Mouse (Mus musculus) midbrain, embryonic 12.5 days (tissue): Measurements from ENCODE around the gene Mllt3. TPM values are rescaled to one million over a fixed set of nuclear protein-coding genes. Genes with fewer than 3 reads are reported as not detected.

Experiments
- ATAC-seq: fragments of 200-750 bp; cut with Nextera tagmentation; 2 replicates; pipeline ENCODE4 v1.8.0; 2017; ENCODE audit warnings: low read depth, moderate TSS enrichment, moderate library complexity; ENCODE audit not compliant: low FRiP score
- H3K27ac ChIP-seq: fragments of 300-500 bp; sonication (generic); replicated peaks from 2 replicates; pipeline ENCODE4 v1.5.1; 2016; ENCODE audit warnings: mild to moderate bottlenecking
- H3K27me3 ChIP-seq: fragments of 300-500 bp; sonication (generic); 2 replicates; pipeline ENCODE4 v1.6.1; 2016; ENCODE audit warnings: mild to moderate bottlenecking
- H3K36me3 ChIP-seq: fragments of 300-500 bp; sonication (generic); 2 replicates; pipeline ENCODE4 v1.6.1; 2016
- H3K4me1 ChIP-seq: fragments of 300-500 bp; sonication (generic); 2 replicates; pipeline ENCODE4 v1.6.1; 2016
- H3K4me2 ChIP-seq: fragments of 300-500 bp; sonication (generic); replicated peaks from 2 replicates; pipeline ENCODE4 v1.6.1; 2016; ENCODE audit warnings: mild to moderate bottlenecking, moderate library complexity
- H3K4me3 ChIP-seq: fragments of 300-500 bp; sonication (generic); 2 replicates; pipeline ENCODE4 v1.5.1; 2016; ENCODE audit warnings: mild to moderate bottlenecking
- H3K9ac ChIP-seq: fragments of 300-500 bp; sonication (generic); replicated peaks from 2 replicates; pipeline ENCODE4 v1.6.1; 2016; ENCODE audit warnings: mild to moderate bottlenecking, moderate library complexity
- H3K9me3 ChIP-seq: fragments of 300-500 bp; sonication (generic); 2 replicates; pipeline ENCODE4 v1.6.1; 2016; ENCODE audit warnings: mild to moderate bottlenecking
- WGBS: fragments of 180-500 bp; shearing (Covaris S2); methylation state at CpG from one replicate; pipeline ENCODE4 v1.1.7; 2016; 5-methylcytosine and 5-hydroxymethylcytosine counted together
- polyA plus RNA-seq: library from polyadenylated mRNA; unstranded; fragments of >200 nt; fragmentation: Nextera tagmentation; extraction: Ambion mirVana; gene quantifications from 2 replicates; pipeline ENCODE4 v1.2.1, GENCODE M21; 2016

Mllt3 gene
- 80.2 and 99.9 TPM in 2 replicates for polyA plus RNA-seq

DNA sequence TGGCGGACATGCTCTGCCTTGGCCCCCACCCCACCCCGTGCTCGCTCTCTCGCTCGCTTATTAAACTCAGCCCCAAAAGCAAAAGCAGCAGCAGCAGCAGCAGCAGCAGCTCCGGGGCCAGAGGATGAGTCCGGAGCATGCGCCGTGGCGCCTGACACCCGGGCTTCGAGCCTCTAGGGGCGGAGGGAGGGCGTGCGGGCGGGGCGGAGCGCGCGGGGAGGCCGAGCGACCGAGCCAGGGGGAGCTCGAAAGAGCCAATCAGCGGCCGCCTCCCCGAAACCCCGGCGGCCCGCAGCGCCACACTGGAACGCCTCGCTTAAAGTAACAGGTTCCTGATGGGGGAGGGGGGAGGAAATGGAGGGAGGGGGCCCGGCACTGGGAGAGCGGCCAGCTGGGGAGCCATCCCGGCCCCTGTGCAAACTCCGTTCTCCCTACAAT, at the start of gene Mllt3:
TSS of gene Mllt3 (minus strand) at position 149 of the 438 bp plus-strand sequence.
- peak; percentile 92 for ATAC-seq
- Histone ChIP-seq H3K4me1 (peaks cover 29% of the 10 kb centered on the region), H3K27ac (peak within 1 kb of the TSS; percentile 99), H3K4me2 (peak within 1 kb of the TSS; percentile 67), H3K36me3 (no peaks in the 10 kb centered on the region), H3K9ac (peak within 1 kb of the TSS; percentile 94), H3K4me3 (peak within 1 kb of the TSS; percentile 88), H3K9me3 (no peaks in the 10 kb centered on the region), H3K27me3 (peaks cover 16% of the 10 kb centered on the region)
- under 1% methylated on average over 34 of the region's 37 CpGs for WGBS

DNA sequence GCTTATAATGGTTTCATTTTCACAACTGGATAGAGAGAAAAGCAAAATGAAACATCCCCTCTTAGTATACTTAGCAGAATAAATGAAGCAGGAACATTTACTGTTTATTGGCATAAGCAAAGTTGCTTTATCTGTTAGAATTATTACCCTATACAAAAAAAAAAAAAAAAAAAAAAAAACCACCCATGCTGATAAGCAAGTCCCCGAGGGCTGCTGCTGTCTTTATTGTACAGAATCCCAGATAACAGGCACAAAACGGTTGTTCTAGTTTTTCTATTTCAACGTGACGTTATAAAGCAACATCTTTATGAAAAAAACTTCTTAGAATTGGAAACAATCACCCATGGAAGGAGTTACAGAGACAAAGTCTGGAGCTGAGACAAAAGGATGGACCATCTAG, 49.2 kb upstream of the Mllt3 start:
- WGBS = 91% methylated on average over 4 of the region's 4 CpGs
- Histone ChIP-seq H3K4me1 (no peaks in the 10 kb centered on the region), H3K4me2 (no peak overlapping the region), H3K27ac (no peak overlapping the region), H3K9ac (no peak overlapping the region), H3K4me3 (no peak overlapping the region), H3K36me3 (no peaks in the 10 kb centered on the region), H3K27me3 (no peaks in the 10 kb centered on the region), H3K9me3 (no peaks in the 10 kb centered on the region)
- no peak for ATAC-seq

DNA sequence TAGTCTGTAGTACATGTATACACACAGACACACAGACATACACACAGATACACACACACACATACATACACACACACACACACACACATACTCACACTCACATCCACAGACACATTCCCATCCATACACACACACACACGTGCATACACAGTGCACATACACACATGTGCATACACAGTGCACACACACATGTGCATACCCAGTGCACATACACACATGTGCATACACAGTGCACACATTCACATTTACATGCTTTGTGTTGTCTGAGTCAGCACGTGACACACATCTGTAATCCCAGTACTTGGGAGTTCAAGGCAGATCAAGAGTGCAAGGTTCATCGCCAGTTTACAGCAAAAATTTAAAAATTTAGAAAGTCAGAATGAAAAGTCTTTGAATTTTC, 48.7 kb upstream of the Mllt3 start:
- 94% methylated on average over 3 of the region's 3 CpGs for WGBS
- H3K27ac ChIP-seq = no peak overlapping the region
- H3K9me3 ChIP-seq = no peaks in the 10 kb centered on the region
- H3K9ac ChIP-seq = no peak overlapping the region
- no peak overlapping the region for H3K4me3 ChIP-seq
- H3K27me3 ChIP-seq = no peaks in the 10 kb centered on the region
- no peak for ATAC-seq
- no peaks in the 10 kb centered on the region for H3K36me3 ChIP-seq
- H3K4me1 ChIP-seq = no peaks in the 10 kb centered on the region
- H3K4me2 ChIP-seq = no peak overlapping the region

DNA sequence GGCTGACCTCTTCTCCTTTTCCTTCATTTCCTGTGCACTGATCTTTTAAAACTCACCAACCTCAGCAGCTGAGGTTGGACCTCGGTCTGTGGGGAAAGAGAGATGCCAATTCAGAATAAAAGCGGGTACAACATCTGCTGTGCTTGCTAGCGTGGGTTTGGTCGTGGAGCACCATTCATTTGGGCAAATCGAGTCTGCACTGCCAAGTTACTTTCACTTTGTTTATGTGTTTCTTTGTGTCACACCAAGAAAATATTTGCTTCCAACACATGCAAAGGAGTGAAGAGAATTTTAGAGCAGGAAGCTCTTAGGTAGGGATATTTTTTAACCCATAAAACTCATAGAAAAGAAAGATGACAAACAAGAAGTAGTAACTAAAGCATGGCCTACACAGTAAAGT, 48.3 kb upstream of the Mllt3 start:
- Histone ChIP-seq H3K9ac (no peak overlapping the region), H3K4me2 (no peak overlapping the region), H3K36me3 (no peaks in the 10 kb centered on the region), H3K4me1 (no peaks in the 10 kb centered on the region), H3K9me3 (no peaks in the 10 kb centered on the region), H3K4me3 (no peak overlapping the region), H3K27ac (no peak overlapping the region), H3K27me3 (no peaks in the 10 kb centered on the region)
- ATAC-seq = no peak
- WGBS = 81% methylated on average over 5 of the region's 5 CpGs

DNA sequence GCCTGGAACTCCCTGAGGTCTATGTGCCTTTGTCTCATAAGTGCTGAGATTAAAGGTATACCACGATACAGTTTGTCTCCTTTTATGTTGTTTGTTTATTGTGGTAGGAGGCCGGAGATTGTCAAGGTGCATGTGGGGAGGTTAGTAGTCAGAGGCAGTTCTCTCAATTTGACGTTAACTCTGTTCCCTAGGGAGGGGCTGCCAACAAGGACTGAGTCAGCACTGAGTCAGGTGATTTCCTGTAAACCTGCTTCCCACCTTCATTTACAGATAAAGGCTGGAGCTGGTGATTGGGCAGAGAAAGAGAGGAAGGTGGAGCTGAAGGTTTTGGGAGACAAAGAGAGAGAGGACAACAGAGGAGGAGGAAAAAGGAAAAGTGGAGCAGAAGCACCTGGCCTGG, 45.8 kb upstream of the Mllt3 start:
- no peak for ATAC-seq
- no peak overlapping the region for H3K27ac ChIP-seq
- no peaks in the 10 kb centered on the region for H3K36me3 ChIP-seq
- H3K4me2 ChIP-seq = no peak overlapping the region
- no peaks in the 10 kb centered on the region for H3K9me3 ChIP-seq
- H3K27me3 ChIP-seq = no peaks in the 10 kb centered on the region
- no peak overlapping the region for H3K4me3 ChIP-seq
- no peaks in the 10 kb centered on the region for H3K4me1 ChIP-seq
- no peak overlapping the region for H3K9ac ChIP-seq
- 77% methylated on average over 3 of the region's 3 CpGs for WGBS

DNA sequence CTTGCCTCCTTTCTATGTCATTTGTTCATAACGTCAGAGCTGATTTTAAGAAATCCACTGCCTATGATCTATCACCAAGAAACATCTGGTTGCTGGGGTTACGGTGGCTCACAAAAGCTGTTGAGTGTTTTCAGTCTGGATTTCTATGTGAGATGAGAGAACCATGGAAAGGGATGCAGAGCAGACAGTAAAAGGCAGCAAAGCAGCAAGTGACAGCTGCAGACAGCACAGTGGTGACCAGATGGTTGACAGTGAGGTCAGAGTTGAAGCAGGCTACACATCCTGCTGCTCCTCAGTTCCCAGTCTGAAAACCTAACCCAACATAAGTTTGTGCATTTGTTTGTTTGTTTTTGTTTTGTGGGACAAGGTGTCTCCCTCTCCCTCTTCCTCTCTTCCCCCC, 42.2 kb upstream of the Mllt3 start:
- Histone ChIP-seq H3K27ac (no peak overlapping the region), H3K4me2 (no peak overlapping the region), H3K4me1 (no peaks in the 10 kb centered on the region), H3K27me3 (no peaks in the 10 kb centered on the region), H3K4me3 (no peak overlapping the region), H3K9ac (no peak overlapping the region), H3K36me3 (no peaks in the 10 kb centered on the region), H3K9me3 (no peaks in the 10 kb centered on the region)
- ATAC-seq = no peak
- WGBS = 80% methylated on average over 2 of the region's 2 CpGs

DNA sequence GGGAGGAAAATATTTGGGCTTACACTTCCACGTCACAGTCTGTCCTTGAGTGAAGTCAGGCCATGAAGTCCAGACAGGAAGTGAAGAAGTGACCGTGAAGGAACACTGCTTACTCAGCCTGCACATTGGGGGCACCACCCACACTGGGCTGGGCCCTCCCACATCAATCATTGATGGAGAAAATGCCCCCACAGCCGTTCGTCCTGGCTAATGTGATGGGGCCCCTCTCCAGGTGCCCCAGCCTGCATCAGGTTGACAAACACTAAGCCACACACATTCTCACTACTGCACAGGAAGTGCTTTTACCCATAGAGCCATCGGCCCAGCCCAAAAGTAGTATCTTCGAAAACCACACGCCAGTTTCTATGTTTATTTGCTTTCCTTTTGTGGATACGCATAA, 13.1 kb upstream of the Mllt3 start:
- 81% methylated on average over 8 of the region's 8 CpGs for WGBS
- Histone ChIP-seq H3K9me3 (0 out of 2 replicates have a peak, but pooled peaks cover 2% of the 10 kb centered on the region), H3K4me3 (no peak overlapping the region), H3K27me3 (no peaks in the 10 kb centered on the region), H3K36me3 (no peaks in the 10 kb centered on the region), H3K4me1 (no peaks in the 10 kb centered on the region), H3K9ac (no peak overlapping the region), H3K4me2 (no peak overlapping the region), H3K27ac (no peak overlapping the region)
- ATAC-seq = no peak

DNA sequence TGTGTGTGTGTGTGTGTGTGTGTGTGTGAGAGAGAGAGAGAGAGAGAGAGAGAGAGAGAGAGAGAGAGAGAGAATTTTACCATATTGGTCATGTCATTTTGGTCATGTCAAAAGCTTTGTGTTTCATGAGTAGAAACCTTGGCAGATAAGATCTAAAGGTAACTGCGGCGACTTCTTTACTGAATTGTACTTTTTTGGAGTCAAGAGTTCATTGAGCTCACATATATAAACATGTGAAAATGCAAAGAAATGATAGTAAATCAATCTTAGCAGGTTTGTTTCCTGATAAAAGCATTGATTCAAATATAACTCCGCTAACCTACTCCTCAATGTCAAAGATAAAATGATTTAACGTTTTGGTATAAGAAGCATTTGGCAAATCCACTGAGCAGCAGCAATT, 12.0 kb upstream of the Mllt3 start:
- Histone ChIP-seq H3K27me3 (no peaks in the 10 kb centered on the region), H3K9ac (no peak overlapping the region), H3K4me3 (no peak overlapping the region), H3K36me3 (no peaks in the 10 kb centered on the region), H3K4me1 (no peaks in the 10 kb centered on the region), H3K27ac (no peak overlapping the region), H3K9me3 (0 out of 2 replicates have a peak, but pooled peaks cover 2% of the 10 kb centered on the region), H3K4me2 (no peak overlapping the region)
- 89% methylated on average over 4 of the region's 4 CpGs for WGBS
- no peak for ATAC-seq

DNA sequence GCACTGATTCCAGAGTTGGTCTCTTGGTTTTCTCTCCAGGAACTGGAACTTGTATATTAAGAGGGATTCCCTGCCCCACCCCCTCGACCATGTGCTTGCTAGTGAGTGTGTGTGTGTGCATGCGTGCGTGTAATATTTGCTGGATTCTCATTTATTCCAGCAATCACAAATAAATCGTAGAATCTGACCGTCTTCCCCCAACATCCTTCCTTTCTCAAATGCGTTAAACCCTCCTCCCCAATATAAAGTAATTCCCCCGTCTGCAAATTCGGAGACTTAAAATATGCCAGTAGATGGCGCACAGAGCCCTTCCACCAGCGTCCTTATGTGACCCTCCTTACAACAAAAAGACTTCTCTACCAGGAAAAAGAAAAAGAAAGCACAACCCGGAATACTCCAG, 2.2 kb upstream of the Mllt3 start:
- WGBS = under 1% methylated on average over 11 of the region's 11 CpGs
- peaks cover 18% of the 10 kb centered on the region for H3K4me1 ChIP-seq
- H3K27ac ChIP-seq = no peak overlapping the region
- no peaks in the 10 kb centered on the region for H3K9me3 ChIP-seq
- no peak overlapping the region for H3K9ac ChIP-seq
- H3K4me3 ChIP-seq = peak overlapping the region; percentile 15; the same call in 1 of the 2 replicates
- peak overlapping the region; percentile 44 for H3K4me2 ChIP-seq
- H3K36me3 ChIP-seq = no peaks in the 10 kb centered on the region
- no peak for ATAC-seq
- H3K27me3 ChIP-seq = peaks cover 16% of the 10 kb centered on the region

DNA sequence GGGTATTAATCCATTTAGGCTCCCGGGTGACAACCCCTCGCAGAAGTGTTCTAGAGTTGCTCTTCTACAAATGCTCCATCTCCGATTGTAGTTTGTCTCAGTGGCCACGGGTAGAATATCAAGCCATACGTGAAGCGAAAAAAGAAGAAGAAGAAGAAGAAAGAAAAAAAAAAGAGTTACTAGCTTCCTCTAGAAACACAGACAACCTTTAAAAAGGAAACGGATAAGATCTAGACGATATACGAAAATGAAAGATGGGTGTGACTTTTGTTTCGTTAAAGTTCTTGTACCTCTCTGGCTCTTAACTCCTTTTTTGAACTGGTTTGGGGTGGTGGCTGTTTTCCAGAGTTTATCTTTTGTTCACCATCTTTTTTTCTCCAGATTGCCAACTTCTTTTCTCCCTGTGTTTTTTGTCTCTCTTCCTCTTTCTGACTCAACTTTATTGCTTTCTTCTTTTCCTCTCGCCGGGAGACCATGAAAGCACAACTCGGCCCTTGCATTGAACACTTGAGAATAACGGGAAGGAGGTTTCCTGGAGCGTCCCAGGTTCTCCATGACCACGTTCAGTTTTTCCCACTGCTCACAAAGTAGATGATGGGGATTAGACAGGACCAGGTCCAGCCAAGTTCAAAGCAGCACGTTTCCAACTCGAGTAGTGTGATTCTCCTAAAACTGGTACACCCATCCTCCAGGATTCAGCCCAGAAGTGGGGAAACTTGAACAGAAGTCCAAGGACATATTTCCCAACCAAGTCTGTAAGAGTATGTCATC, 1.4 kb upstream of the Mllt3 start:
- H3K4me1 ChIP-seq = peaks cover 21% of the 10 kb centered on the region
- no peak overlapping the region for H3K27ac ChIP-seq
- 1% methylated on average over 18 of the region's 18 CpGs for WGBS
- H3K36me3 ChIP-seq = no peaks in the 10 kb centered on the region
- peak overlapping the region; percentile 88; the same call in 1 of the 2 replicates for H3K4me3 ChIP-seq
- H3K9ac ChIP-seq = no peak overlapping the region
- no peaks in the 10 kb centered on the region for H3K9me3 ChIP-seq
- H3K27me3 ChIP-seq = peaks cover 16% of the 10 kb centered on the region
- ATAC-seq = no peak
- peak overlapping the region; percentile 67 for H3K4me2 ChIP-seq

DNA sequence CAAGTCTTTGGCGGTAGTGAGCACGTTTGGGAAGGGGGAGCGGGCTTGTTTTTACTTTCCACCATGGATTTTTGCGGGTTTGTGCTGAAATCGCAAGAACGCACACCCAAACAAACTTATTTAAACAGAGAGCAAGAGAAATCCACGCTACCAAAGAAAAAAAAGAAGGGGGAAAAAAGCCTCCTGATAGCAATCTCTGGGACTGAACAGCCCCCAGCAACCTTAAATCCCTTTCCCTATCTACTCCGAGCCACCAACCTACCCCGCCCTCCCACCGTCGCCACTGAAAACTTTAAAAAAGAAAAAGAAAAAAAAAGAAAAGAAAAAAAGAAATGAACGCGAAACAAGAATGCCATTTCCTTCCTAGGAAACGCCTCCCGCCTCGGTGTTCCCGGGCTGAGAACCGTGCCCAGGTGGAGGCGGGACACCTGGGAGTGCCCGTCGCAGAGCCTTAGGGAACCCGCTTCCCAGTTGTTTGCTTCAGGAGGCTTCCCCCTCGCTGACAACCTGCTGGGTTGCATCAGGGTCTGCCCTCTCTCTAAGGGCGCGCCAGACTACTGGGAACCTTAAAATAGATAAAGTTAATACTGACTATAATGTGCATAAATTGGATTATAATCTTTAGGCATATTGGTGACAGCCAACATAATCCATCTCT, 694 bp upstream of the Mllt3 start:
- H3K9me3 ChIP-seq = no peaks in the 10 kb centered on the region
- H3K4me3 ChIP-seq = peak overlapping the region; percentile 88
- H3K27me3 ChIP-seq = peaks cover 16% of the 10 kb centered on the region
- peak overlapping the region; percentile 67 for H3K4me2 ChIP-seq
- peaks cover 28% of the 10 kb centered on the region for H3K4me1 ChIP-seq
- ATAC-seq = no peak
- peak overlapping the region; percentile 99 for H3K27ac ChIP-seq
- H3K9ac ChIP-seq = peak overlapping the region; percentile 29
- no peaks in the 10 kb centered on the region for H3K36me3 ChIP-seq
- under 1% methylated on average over 25 of the region's 25 CpGs for WGBS
